Mouse (Mus musculus): ENCODE data around the gene Rnaseh2c.

GRCm38 (mm10) chr19:5625311-5625710 lies 23.6 kb downstream of the Rnaseh2c start:
- TF ChIP-seq POLR2A (IDR thresholded peaks at IDR 0.05; ENCODE audit: borderline replicate concordance, extremely low read depth, insufficient read depth, insufficient read length, poor library complexity, severe bottlenecking) (no peak), CTCF (IDR thresholded peaks at IDR 0.05; ENCODE audit: borderline replicate concordance, extremely low read depth, insufficient read depth, insufficient read length) (no peak)

Data from brain, embryonic 14.5 days (tissue).